Mouse (Mus musculus) stomach, embryonic 15.5 days (tissue): ENCODE results near the gene Bpgm. TPM values are rescaled to one million over a fixed set of nuclear protein-coding genes. Genes with fewer than 3 reads are reported as not detected.

ENCODE experiments used
- ATAC-seq: fragments of 200-750 bp; cut with Nextera tagmentation; 2 replicates; pipeline ENCODE4 v1.8.0; 2017; ENCODE audit warnings: low read depth, moderate number of reproducible peaks, moderate TSS enrichment; ENCODE audit not compliant: insufficient read depth, low FRiP score
- H3K27ac ChIP-seq: fragments of 300-500 bp; sonication (generic); 2 replicates; pipeline ENCODE4 v1.5.1; 2015; ENCODE audit warnings: mild to moderate bottlenecking, inconsistent platforms
- H3K27me3 ChIP-seq: fragments of 300-500 bp; sonication (generic); replicated peaks from 2 replicates; pipeline ENCODE4 v1.6.1; 2015; ENCODE audit warnings: inconsistent platforms
- H3K36me3 ChIP-seq: fragments of 300-500 bp; sonication (generic); 2 replicates; pipeline ENCODE4 v1.6.1; 2015; ENCODE audit warnings: inconsistent platforms
- H3K4me1 ChIP-seq: fragments of 300-500 bp; sonication (generic); 2 replicates; pipeline ENCODE4 v1.6.1; 2015; ENCODE audit warnings: inconsistent platforms
- H3K4me2 ChIP-seq: fragments of 300-500 bp; sonication (generic); 2 replicates; pipeline ENCODE4 v1.6.1; 2015; ENCODE audit warnings: mild to moderate bottlenecking, inconsistent platforms
- H3K4me3 ChIP-seq: fragments of 300-500 bp; sonication (generic); replicated peaks from 2 replicates; pipeline ENCODE4 v1.5.1; 2015; ENCODE audit warnings: inconsistent platforms
- H3K9ac ChIP-seq: fragments of 300-500 bp; sonication (generic); 2 replicates; pipeline ENCODE4 v1.6.1; 2015; ENCODE audit warnings: inconsistent platforms
- H3K9me3 ChIP-seq: fragments of 300-500 bp; sonication (generic); 2 replicates; pipeline ENCODE4 v1.6.1; 2016; ENCODE audit warnings: inconsistent platforms
- WGBS: fragments of 180-500 bp; shearing (Covaris S2); methylation state at CpG from one replicate; pipeline ENCODE4 v1.1.7; 2015; 5-methylcytosine and 5-hydroxymethylcytosine counted together
- polyA plus RNA-seq: library from polyadenylated mRNA; unstranded; fragments of >200 nt; fragmentation: Nextera tagmentation; extraction: Ambion mirVana; gene quantifications from 2 replicates; pipeline ENCODE4 v1.2.1, GENCODE M21; 2015

Bpgm gene
- polyA plus RNA-seq, 1 experiment from 2014 or later: 54.6 TPM

DNA sequence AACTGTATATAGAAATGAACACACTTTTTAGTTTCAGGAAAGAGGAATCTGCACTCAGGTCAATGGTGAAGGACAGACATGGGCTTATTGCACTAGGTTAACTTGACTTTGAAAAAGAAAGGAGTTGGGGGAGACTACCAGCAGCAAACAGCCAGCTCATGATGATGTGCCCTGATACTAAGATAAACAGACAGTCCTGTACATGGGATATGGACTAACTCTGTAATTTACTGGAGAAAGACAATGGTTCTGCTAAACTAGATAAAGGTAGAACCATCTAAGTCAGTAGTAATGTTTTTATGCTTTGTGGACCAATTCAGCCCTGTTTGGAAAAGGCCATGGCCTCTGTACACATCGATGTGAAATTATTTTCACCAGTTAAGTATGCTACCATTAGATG is 2.7 kb upstream of the Bpgm start:
- ATAC-seq: no peak
- no peak overlapping the region for H3K4me3 ChIP-seq
- H3K9ac ChIP-seq: no peak overlapping the region
- H3K4me2 ChIP-seq: no peak overlapping the region
- WGBS: 84% methylated on average over 1 of the region's 1 CpGs
- no peak overlapping the region for H3K27ac ChIP-seq
- 0 out of 2 replicates have a peak, but pooled peaks cover 3% of the 10 kb centered on the region for H3K4me1 ChIP-seq
- no peaks in the 10 kb centered on the region for H3K27me3 ChIP-seq
- H3K36me3 ChIP-seq: no peaks in the 10 kb centered on the region
- H3K9me3 ChIP-seq: no peaks in the 10 kb centered on the region

DNA sequence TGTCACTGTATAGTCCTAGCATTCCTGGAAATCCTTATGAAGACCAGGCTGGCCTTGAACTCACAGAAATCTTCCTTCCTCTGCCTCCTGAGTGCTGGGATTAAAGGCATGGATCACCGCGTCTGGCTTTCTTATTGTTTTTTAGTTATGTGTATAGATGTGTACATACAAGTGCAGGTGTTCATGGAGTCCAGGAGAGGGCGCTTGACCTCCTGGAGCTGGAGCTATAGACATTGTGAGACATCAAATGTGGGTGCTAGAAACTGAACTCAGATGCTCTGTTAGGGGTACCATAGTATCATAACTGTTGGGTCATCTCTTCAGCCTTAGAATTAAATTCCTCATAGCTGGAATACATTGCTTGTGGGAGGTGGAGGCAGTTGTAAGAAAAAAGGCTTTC is 2.0 kb upstream of the Bpgm start:
- Histone ChIP-seq H3K4me1 (peaks cover 8% of the 10 kb centered on the region; the same call in 1 of the 2 replicates), H3K27ac (no peak overlapping the region), H3K27me3 (no peaks in the 10 kb centered on the region), H3K36me3 (no peaks in the 10 kb centered on the region), H3K9ac (no peak overlapping the region), H3K4me2 (no peak overlapping the region), H3K4me3 (no peak overlapping the region), H3K9me3 (no peaks in the 10 kb centered on the region)
- no peak for ATAC-seq
- 59% methylated on average over 3 of the region's 3 CpGs for WGBS

DNA sequence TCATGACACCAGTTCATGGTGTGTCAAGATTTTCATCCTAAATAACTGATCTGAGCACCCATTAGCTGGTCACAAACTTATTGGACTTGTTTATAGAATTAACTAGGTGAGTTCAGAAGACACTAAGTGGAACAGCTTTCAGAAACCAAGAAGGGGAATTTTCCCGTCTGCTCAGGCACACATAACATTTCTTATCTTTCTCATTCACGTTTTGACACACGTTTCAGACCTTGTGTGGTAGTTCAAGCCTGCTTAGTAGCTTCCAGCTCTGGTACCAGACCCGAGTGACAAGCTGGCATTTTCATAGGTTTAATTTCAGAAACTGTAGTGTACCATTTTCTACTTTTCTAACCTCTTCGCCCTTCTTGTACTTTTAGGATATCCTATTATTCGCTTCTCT is 616 bp upstream of the Bpgm start:
- no peaks in the 10 kb centered on the region for H3K27me3 ChIP-seq
- H3K27ac ChIP-seq: 0 out of 2 replicates have a peak overlapping the region, but pooled peaks have one; percentile 69
- no peak overlapping the region; the same call in 1 of the 2 replicates for H3K9ac ChIP-seq
- ATAC-seq: no peak
- no peaks in the 10 kb centered on the region for H3K9me3 ChIP-seq
- peak overlapping the region; percentile 58 for H3K4me3 ChIP-seq
- H3K4me2 ChIP-seq: peak overlapping the region; percentile 49
- 16% methylated on average over 6 of the region's 6 CpGs for WGBS
- H3K4me1 ChIP-seq: peaks cover 10% of the 10 kb centered on the region
- no peaks in the 10 kb centered on the region for H3K36me3 ChIP-seq

DNA sequence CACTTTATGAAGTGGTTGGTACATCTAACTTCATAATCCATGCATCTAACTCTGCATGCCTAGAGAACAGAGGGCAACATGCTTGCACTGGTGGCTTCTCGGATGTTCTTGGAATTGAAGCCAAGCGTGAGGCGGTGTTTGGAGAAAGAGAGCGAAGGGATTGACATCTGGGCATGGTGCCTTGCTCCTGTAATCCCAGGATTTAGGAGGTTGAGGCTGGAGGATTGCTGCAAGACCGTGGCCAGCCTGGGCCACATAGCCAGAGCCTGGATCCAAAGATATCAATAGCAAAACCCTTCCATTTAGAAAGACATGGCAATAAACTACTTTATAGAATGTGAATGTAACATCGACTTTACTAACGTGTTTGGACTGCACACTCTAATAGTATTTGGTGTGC is 2.0 kb downstream of the Bpgm start:
- Histone ChIP-seq H3K4me3 (no peak overlapping the region), H3K27ac (peak overlapping the region; percentile 64; the same call in 1 of the 2 replicates)
- no peak for ATAC-seq

DNA sequence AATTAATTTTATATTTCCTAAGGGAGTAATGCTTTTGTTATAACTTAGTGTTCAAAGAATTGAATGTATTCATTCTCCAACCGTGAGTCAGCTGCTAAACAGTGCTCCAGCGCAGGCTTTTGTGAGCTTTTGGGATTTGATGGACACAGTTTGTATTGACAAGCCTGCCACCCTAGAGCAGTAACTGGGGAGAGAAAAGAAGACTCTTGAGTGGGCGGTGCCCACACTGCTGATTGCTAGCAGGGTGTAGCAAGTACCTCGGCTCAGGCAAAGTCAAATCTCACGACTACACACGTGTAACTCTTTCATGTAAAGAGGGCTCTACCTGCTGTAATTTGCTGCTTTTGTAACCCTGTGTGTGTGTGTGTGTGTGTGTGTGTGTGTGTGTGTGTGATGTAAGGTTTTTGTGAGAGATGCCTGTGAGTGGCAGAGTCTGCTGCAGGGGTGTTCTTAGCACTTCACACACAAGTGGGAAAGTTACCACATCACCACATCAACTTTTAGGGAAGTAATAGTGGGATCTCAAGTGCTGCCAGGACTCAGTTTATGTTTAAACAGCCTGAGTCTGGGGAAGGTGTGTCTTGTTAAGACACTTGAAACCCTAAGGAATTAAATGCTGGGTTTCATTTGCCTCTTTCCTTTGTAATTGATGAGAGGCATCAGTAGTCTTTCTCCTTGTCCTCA is 2.8 kb downstream of the Bpgm start:
- Histone ChIP-seq H3K36me3 (no peaks in the 10 kb centered on the region), H3K9me3 (no peaks in the 10 kb centered on the region), H3K9ac (no peak overlapping the region), H3K27me3 (no peaks in the 10 kb centered on the region), H3K4me2 (no peak overlapping the region; the same call in 1 of the 2 replicates), H3K4me1 (peaks cover 14% of the 10 kb centered on the region), H3K27ac (peak overlapping the region; percentile 64; the same call in 1 of the 2 replicates), H3K4me3 (no peak overlapping the region; the same call in 1 of the 2 replicates)
- no peak for ATAC-seq
- 31% methylated on average over 6 of the region's 6 CpGs for WGBS

More for the DNA sequence above, 2.0 kb downstream of the Bpgm start:
- Histone ChIP-seq H3K4me1 (peaks cover 14% of the 10 kb centered on the region), H3K4me2 (peak overlapping the region; percentile 28), H3K27me3 (no peaks in the 10 kb centered on the region), H3K9me3 (no peaks in the 10 kb centered on the region), H3K9ac (no peak overlapping the region), H3K36me3 (no peaks in the 10 kb centered on the region)
- 62% methylated on average over 7 of the region's 7 CpGs for WGBS

DNA sequence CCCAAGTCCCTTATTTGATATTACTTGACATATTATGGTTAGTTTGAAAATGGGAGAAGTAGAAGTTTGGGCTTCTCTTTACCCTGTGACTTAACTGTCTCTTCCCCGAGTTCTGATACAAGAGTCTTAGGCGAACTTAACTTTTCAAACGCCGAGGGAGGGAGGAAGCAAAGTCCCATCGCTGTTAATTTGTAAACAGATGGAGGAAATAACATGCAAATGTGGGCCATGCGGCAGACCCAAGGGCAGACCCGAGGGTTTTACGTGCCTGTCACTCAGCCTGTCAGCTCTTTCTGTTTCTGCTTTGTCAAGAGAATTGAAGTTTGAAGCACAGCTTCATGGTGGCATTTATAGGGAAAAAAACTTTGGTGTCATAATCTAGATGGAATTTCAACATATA is 3.5 kb downstream of the Bpgm start:
- no peaks in the 10 kb centered on the region for H3K9me3 ChIP-seq
- WGBS: 38% methylated on average over 8 of the region's 8 CpGs
- H3K36me3 ChIP-seq: no peaks in the 10 kb centered on the region
- peaks cover 14% of the 10 kb centered on the region for H3K4me1 ChIP-seq
- no peak overlapping the region for H3K4me3 ChIP-seq
- H3K27ac ChIP-seq: no peak overlapping the region
- no peak for ATAC-seq
- no peaks in the 10 kb centered on the region for H3K27me3 ChIP-seq
- H3K9ac ChIP-seq: no peak overlapping the region
- no peak overlapping the region; the same call in 1 of the 2 replicates for H3K4me2 ChIP-seq

DNA sequence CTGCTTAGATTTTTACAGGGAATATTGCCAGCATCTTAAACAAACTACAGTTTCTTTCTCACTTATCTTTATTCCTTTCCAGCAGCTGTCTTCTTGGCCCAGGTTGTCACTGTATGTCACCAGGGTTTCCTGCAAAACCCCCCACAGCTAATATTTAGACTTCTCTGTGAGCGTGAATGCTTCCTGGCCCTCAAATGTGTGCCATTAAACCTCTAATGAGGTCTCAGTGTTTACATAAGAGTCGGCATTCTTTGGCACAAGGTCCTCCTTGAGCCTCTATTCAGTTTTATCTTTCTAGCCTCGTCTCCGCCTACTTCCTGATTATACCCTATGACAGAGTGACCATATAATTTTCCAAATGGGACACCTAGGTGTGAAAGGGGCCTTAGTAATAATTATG is 4.7 kb downstream of the Bpgm start:
- Histone ChIP-seq H3K4me2 (no peak overlapping the region), H3K4me3 (no peak overlapping the region), H3K4me1 (peaks cover 14% of the 10 kb centered on the region), H3K9ac (no peak overlapping the region), H3K27ac (peak overlapping the region; percentile 29; the same call in 1 of the 2 replicates), H3K36me3 (no peaks in the 10 kb centered on the region), H3K9me3 (no peaks in the 10 kb centered on the region), H3K27me3 (no peaks in the 10 kb centered on the region)
- 21% methylated on average over 4 of the region's 4 CpGs for WGBS
- no peak for ATAC-seq

DNA sequence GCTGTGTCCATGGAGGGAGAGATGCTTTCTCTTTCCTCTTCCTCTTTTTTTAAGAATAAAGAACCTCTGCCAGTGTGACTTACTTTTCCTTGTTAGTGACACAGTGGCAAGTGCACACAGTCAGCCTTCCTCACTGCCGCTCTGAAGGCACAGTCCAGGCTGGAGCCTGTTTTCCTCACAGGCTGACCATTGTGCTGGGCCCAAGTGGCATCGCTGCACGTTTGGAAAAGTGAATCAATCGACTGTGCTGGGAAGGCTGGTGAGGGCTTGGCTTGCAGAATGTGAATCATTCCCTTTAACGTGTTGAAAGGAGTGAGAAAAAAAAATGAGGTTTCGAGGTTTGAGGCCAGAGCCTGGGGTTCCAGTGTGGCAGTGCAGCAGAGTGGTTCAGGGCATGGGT is 5.3 kb downstream of the Bpgm start:
- Histone ChIP-seq H3K4me3 (no peak overlapping the region), H3K36me3 (no peaks in the 10 kb centered on the region), H3K27ac (0 out of 2 replicates have a peak overlapping the region, but pooled peaks have one; percentile 29), H3K27me3 (no peaks in the 10 kb centered on the region), H3K9ac (no peak overlapping the region), H3K9me3 (no peaks in the 10 kb centered on the region), H3K4me2 (no peak overlapping the region), H3K4me1 (peaks cover 14% of the 10 kb centered on the region)
- 58% methylated on average over 6 of the region's 6 CpGs for WGBS
- no peak for ATAC-seq

DNA sequence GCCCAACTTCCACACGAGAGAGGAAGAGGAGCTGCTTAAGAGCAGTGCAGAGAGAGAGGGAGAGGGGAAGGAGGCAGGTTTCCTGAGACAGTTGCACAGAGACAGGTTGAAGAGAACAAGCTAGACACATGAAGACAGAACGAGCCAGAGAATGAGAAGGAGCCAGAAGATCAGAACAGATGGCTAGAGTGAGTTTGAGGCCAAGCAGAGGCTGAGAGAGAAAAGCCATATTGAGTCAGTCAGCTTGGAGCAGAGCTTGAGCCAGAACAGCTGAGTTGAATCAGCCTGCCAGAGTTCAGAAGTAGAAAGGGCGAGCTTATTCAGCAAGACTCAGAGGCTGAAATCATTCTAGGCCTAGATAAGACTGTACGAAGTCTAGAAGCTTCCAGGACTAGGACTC is 6.8 kb downstream of the Bpgm start:
- Histone ChIP-seq H3K9me3 (no peaks in the 10 kb centered on the region), H3K9ac (no peak overlapping the region), H3K4me3 (no peak overlapping the region), H3K27me3 (no peaks in the 10 kb centered on the region), H3K4me2 (no peak overlapping the region), H3K4me1 (peaks cover 14% of the 10 kb centered on the region), H3K27ac (peak overlapping the region; percentile 26; the same call in 1 of the 2 replicates), H3K36me3 (no peaks in the 10 kb centered on the region)
- ATAC-seq: no peak
- 43% methylated on average over 4 of the region's 4 CpGs for WGBS

DNA sequence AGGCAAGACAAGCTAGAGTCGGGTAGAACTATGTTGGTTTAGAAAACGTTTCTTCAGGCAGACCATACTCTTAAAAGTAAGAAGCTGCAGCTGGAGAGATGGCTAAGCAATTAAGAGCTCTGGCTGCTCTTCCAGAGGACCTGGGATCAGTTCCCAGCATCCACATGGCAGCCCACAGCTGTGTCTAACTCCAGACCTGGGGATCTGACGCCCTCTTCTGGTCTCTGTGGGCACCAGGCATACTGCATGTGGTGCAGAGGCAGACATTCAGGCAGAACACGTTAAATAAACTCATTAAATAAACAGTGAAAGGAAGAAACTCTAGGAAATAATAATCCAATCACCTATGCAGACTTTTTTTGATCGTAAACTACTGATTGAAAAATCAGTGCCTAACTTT is 7.4 kb downstream of the Bpgm start:
- 79% methylated on average over 5 of the region's 5 CpGs for WGBS
- no peak overlapping the region for H3K4me3 ChIP-seq
- H3K27me3 ChIP-seq: no peaks in the 10 kb centered on the region
- H3K9ac ChIP-seq: no peak overlapping the region
- H3K4me2 ChIP-seq: no peak overlapping the region
- H3K27ac ChIP-seq: 0 out of 2 replicates have a peak overlapping the region, but pooled peaks have one; percentile 26
- H3K4me1 ChIP-seq: peaks cover 11% of the 10 kb centered on the region
- H3K9me3 ChIP-seq: no peaks in the 10 kb centered on the region
- no peaks in the 10 kb centered on the region for H3K36me3 ChIP-seq
- ATAC-seq: no peak

DNA sequence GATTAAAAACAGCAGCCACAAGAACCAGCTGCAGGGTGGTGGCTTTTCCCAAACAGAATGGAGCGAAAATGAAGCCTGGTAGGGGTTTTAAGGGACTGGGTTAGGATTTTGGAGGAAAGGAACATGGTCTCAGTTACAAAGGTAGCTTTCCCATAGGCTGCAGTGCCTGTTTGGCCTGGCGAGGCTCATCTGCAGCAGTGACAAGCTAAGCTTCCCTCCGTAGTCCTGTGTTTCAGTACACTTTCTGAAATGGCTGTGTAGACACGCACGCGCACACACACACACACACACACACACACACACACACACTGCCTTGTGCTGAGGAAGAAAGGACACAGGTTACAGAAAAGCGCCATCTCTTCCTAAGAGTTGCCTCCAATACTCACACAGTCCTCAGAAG is 7.8 kb downstream of the Bpgm start:
- Histone ChIP-seq H3K4me2 (no peak overlapping the region), H3K4me3 (no peak overlapping the region), H3K36me3 (no peaks in the 10 kb centered on the region), H3K27me3 (no peaks in the 10 kb centered on the region), H3K4me1 (peaks cover 9% of the 10 kb centered on the region), H3K9ac (no peak overlapping the region), H3K27ac (no peak overlapping the region), H3K9me3 (no peaks in the 10 kb centered on the region)
- ATAC-seq: no peak
- 93% methylated on average over 7 of the region's 7 CpGs for WGBS

DNA sequence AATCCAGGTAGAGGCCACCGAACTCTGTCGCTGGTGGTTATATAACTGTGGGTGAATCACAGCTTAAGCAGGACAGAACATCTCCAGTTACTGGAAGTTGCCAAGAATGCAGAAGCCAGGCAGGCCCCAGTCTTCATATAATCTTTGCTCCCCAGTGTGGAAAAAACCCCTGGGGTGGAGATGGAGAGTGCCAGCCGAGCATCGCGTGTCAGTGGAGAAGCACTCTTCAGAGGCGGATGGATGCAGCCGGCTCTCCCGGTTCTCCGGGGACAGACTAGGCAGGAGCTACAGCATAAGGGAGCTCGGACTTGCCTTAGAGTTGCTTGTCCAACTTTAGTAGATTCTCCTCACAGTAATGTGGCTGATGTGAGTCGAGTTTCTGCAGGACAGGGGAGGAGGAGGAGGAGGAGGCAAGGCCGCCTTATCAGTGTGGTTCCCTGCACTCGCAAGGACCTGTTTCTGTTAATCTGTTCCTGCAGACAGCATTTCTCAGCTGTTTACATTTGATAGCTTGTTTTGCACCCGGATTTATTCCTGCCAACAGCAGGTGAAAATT is 10.1 kb downstream of the Bpgm start:
- Histone ChIP-seq H3K36me3 (no peaks in the 10 kb centered on the region), H3K9me3 (no peaks in the 10 kb centered on the region), H3K27me3 (no peaks in the 10 kb centered on the region), H3K4me1 (no peaks in the 10 kb centered on the region), H3K27ac (no peak overlapping the region), H3K4me3 (no peak overlapping the region), H3K4me2 (no peak overlapping the region), H3K9ac (no peak overlapping the region)
- ATAC-seq: peak; percentile 87
- WGBS: 76% methylated on average over 14 of the region's 14 CpGs
